Mouse (Mus musculus) lung, embryonic 16.5 days (tissue): ENCODE results near the gene Zfp324. TPM values are rescaled to one million over a fixed set of nuclear protein-coding genes. Genes with fewer than 3 reads are reported as not detected.

ENCODE experiments used
- ATAC-seq: fragments of 200-750 bp; cut with Nextera tagmentation; 2 replicates; pipeline ENCODE4 v1.8.0; 2017; ENCODE audit warnings: low read depth, mild to moderate bottlenecking, moderate library complexity
- H3K27ac ChIP-seq: fragments of 300-500 bp; sonication (generic); 2 replicates; pipeline ENCODE4 v1.5.1; 2014; ENCODE audit warnings: mild to moderate bottlenecking, control low read depth, low read length
- H3K27me3 ChIP-seq: fragments of 300-500 bp; sonication (generic); 2 replicates; pipeline ENCODE4 v1.6.1; 2014; ENCODE audit warnings: low read depth, low read length, mixed read lengths; ENCODE audit not compliant: control insufficient read depth, insufficient read depth
- H3K36me3 ChIP-seq: fragments of 300-500 bp; sonication (generic); 2 replicates; pipeline ENCODE4 v1.6.1; 2014; ENCODE audit warnings: low read length; ENCODE audit not compliant: control insufficient read depth, insufficient read depth
- H3K4me1 ChIP-seq: fragments of 300-500 bp; sonication (generic); replicated peaks from 2 replicates; pipeline ENCODE4 v1.6.1; 2014; ENCODE audit warnings: low read length, mixed read lengths; ENCODE audit not compliant: control insufficient read depth, insufficient read depth
- H3K4me2 ChIP-seq: fragments of 300-500 bp; sonication (generic); 2 replicates; pipeline ENCODE4 v1.6.1; 2014; ENCODE audit warnings: low read depth, low read length, control low read depth
- H3K4me3 ChIP-seq: fragments of 300-500 bp; sonication (generic); 2 replicates; pipeline ENCODE4 v1.5.1; 2014; ENCODE audit warnings: mild to moderate bottlenecking, low read length, control low read depth
- H3K9ac ChIP-seq: fragments of 300-500 bp; sonication (generic); 2 replicates; pipeline ENCODE4 v1.6.1; 2014; ENCODE audit warnings: low read length, control low read depth
- H3K9me3 ChIP-seq: fragments of 300-500 bp; sonication (generic); 2 replicates; pipeline ENCODE4 v1.6.1; 2016; ENCODE audit warnings: low read length; ENCODE audit not compliant: control insufficient read depth
- WGBS: fragments of 180-500 bp; shearing (Covaris S2); extraction: QIAGEN DNeasy Blood & Tissue Kit; methylation state at CpG from one replicate; pipeline ENCODE4 v1.1.7; 2014; 5-methylcytosine and 5-hydroxymethylcytosine counted together
- polyA plus RNA-seq: library from polyadenylated mRNA; unstranded; fragments of >200 nt; fragmentation: Nextera tagmentation; extraction: Ambion mirVana; gene quantifications from 2 replicates; pipeline ENCODE4 v1.2.1, GENCODE M21; 2015

Zfp324 gene
- polyA plus RNA-seq, 1 experiment from 2014 or later: 9.7 TPM

- H3K4me3 ChIP-seq: no peak overlapping the region
- H3K4me2 ChIP-seq: no peak overlapping the region
- no peak overlapping the region for H3K9ac ChIP-seq
- ATAC-seq: no peak
- no peak overlapping the region for H3K27ac ChIP-seq
- no peaks in the 10 kb centered on the region for H3K36me3 ChIP-seq
- 0 out of 2 replicates have a peak, but pooled peaks cover 3% of the 10 kb centered on the region for H3K4me1 ChIP-seq
- H3K9me3 ChIP-seq: no peaks in the 10 kb centered on the region
- 39% methylated on average over 6 of the region's 6 CpGs for WGBS
- no peaks in the 10 kb centered on the region for H3K27me3 ChIP-seq
Observed at GRCm38 (mm10) chr7:13014275-13014839, 48.7 kb downstream of the Zfp324 start.

DNA sequence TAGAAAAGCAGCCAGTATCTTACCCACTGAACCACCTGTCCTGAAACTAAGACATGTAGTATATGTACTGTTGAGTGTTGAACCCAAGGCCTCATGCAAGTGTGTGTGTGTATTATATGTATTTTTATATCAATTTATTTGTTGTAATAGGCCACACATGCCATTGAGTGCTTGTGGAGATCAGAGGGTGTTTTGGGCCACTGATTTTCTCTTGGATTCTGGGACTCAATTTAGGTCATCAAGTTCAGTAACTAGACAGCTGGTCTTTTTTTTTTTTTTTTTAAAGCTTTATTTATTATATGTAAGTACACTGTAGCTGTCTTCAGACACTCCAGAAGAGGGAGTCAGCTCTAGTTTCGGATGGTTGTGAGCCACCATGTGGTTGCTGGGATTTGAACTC is 49.6 kb downstream of the Zfp324 start:
- H3K36me3 ChIP-seq: no peaks in the 10 kb centered on the region
- no peak overlapping the region for H3K4me3 ChIP-seq
- ATAC-seq: no peak
- no peaks in the 10 kb centered on the region for H3K27me3 ChIP-seq
- no peak overlapping the region for H3K4me2 ChIP-seq
- H3K9me3 ChIP-seq: no peaks in the 10 kb centered on the region
- no peak overlapping the region for H3K27ac ChIP-seq
- 73% methylated on average over 1 of the region's 1 CpGs for WGBS
- 0 out of 2 replicates have a peak, but pooled peaks cover 3% of the 10 kb centered on the region for H3K4me1 ChIP-seq
- no peak overlapping the region for H3K9ac ChIP-seq

- Histone ChIP-seq H3K4me3 (peak overlapping the region; percentile 93), H3K27ac (peak overlapping the region; percentile 100), H3K4me2 (peak overlapping the region; percentile 96), H3K9ac (peak overlapping the region; percentile 96), H3K4me1 (peaks cover 20% of the 10 kb centered on the region), H3K36me3 (peaks cover 22% of the 10 kb centered on the region), H3K27me3 (no peaks in the 10 kb centered on the region), H3K9me3 (no peaks in the 10 kb centered on the region)
- 3% methylated on average over 31 of the region's 31 CpGs for WGBS
- peak; percentile 70 for ATAC-seq
Observed at GRCm38 (mm10) chr7:13022773-13023535, 57.3 kb downstream of the Zfp324 start.

Other genes starting within 250 kb of the Zfp324 start
- not detected in 2 replicates for gene Vmn2r56, start 230.8 kb upstream of the Zfp324 start, polyA plus RNA-seq
- 5.6 and 6.5 TPM in 2 replicates for gene Zscan18, start 162.2 kb upstream of the Zfp324 start, polyA plus RNA-seq
- 13.6 and 14.5 TPM in 2 replicates for gene Zfp329, start 147.0 kb upstream of the Zfp324 start, polyA plus RNA-seq
- 45.5 and 46.4 TPM in 2 replicates for gene Zfp110, start 131.1 kb upstream of the Zfp324 start, polyA plus RNA-seq
- gene Zfp128, start 84.7 kb upstream of the Zfp324 start, polyA plus RNA-seq: 4.1 and 4.7 TPM in 2 replicates
- gene Zscan22, start 68.0 kb upstream of the Zfp324 start, polyA plus RNA-seq: 16.7 and 17.1 TPM in 2 replicates
- gene Rps5, start 43.5 kb upstream of the Zfp324 start, polyA plus RNA-seq: 950 and 1,039 TPM in 2 replicates
- 1.4 and 1.8 TPM in 2 replicates for gene Rnf225, start 38.4 kb upstream of the Zfp324 start, polyA plus RNA-seq
- gene Zfp446, start 12.0 kb downstream of the Zfp324 start, polyA plus RNA-seq: 10.4 and 12.0 TPM in 2 replicates
- 0.57 TPM in 1 of 2 replicates, not detected in the other for gene Slc27a5, start 32.4 kb downstream of the Zfp324 start, polyA plus RNA-seq
- gene Trim28, start 33.3 kb downstream of the Zfp324 start, polyA plus RNA-seq: 190 and 195 TPM in 2 replicates
- gene Zbtb45, start 44.2 kb downstream of the Zfp324 start, polyA plus RNA-seq: 28.1 and 28.2 TPM in 2 replicates
- 157 and 173 TPM in 2 replicates for gene Chmp2a, start 69.0 kb downstream of the Zfp324 start, polyA plus RNA-seq
- gene Ube2m, start 72.4 kb downstream of the Zfp324 start, polyA plus RNA-seq: 25.8 and 31.6 TPM in 2 replicates
- gene Mzf1, start 88.9 kb downstream of the Zfp324 start, polyA plus RNA-seq: 4.2 and 5.1 TPM in 2 replicates
- gene Vmn1r85, start 129.3 kb downstream of the Zfp324 start, polyA plus RNA-seq: not detected in 2 replicates
- gene Vmn1r86, start 154.1 kb downstream of the Zfp324 start, polyA plus RNA-seq: not detected in 2 replicates
- gene Vmn1r87, start 174.3 kb downstream of the Zfp324 start, polyA plus RNA-seq: not detected in 2 replicates
- not detected in 2 replicates for gene Vmn1r88, start 193.7 kb downstream of the Zfp324 start, polyA plus RNA-seq
- not detected in 2 replicates for gene Vmn1r89, start 247.2 kb downstream of the Zfp324 start, polyA plus RNA-seq